Mouse (Mus musculus) urinary bladder, postnatal 36 days (tissue): ENCODE measurements around the gene Tacr2.

Source experiments
- DNase-seq, 2 experiments: peaks; one replicate each; pipeline ENCODE4 v3.0.0; 2022; ENCODE audit warnings: low spot score in 2 of 2, mixed read lengths in 1 of 2

The Tacr2 gene

GRCm38 (mm10) chr10:62252000-62252488, at the start of gene Tacr2:
TSS of gene Tacr2 (plus strand) at chr10:62252438.
- DNase-seq = no peak

- DNase-seq = no peak
Observed at GRCm38 (mm10) chr10:62202574-62202973, 49.7 kb upstream of the Tacr2 start.

GRCm38 (mm10) chr10:62208241-62208896, 43.9 kb upstream of the Tacr2 start:
- DNase-seq = no peak

GRCm38 (mm10) chr10:62211310-62211709, 40.9 kb upstream of the Tacr2 start:
- DNase-seq = no peak

GRCm38 (mm10) chr10:62215169-62215616, 37.0 kb upstream of the Tacr2 start:
- no peak for DNase-seq

GRCm38 (mm10) chr10:62215633-62216032, 36.6 kb upstream of the Tacr2 start:
- DNase-seq = no peak

GRCm38 (mm10) chr10:62216595-62216994, 35.6 kb upstream of the Tacr2 start:
- no peak for DNase-seq

GRCm38 (mm10) chr10:62217196-62217595, 35.0 kb upstream of the Tacr2 start:
- no peak for DNase-seq

- no peak for DNase-seq
Observed at GRCm38 (mm10) chr10:62218044-62218788, 34.0 kb upstream of the Tacr2 start.

GRCm38 (mm10) chr10:62218789-62219172, 33.5 kb upstream of the Tacr2 start:
- no peak for DNase-seq

GRCm38 (mm10) chr10:62220732-62221514, 31.3 kb upstream of the Tacr2 start:
- DNase-seq = no peak

GRCm38 (mm10) chr10:62221647-62222046, 30.6 kb upstream of the Tacr2 start:
- peak in 1 of 2 experiments; percentile 36 for DNase-seq

GRCm38 (mm10) chr10:62222777-62223176, 29.5 kb upstream of the Tacr2 start:
- DNase-seq = peak; percentile 59 to 67

GRCm38 (mm10) chr10:62224231-62224630, 28.0 kb upstream of the Tacr2 start:
- DNase-seq = no peak

- no peak for DNase-seq
Observed at GRCm38 (mm10) chr10:62225839-62226238, 26.4 kb upstream of the Tacr2 start.

- no peak for DNase-seq
Observed at GRCm38 (mm10) chr10:62228126-62228525, 24.1 kb upstream of the Tacr2 start.

GRCm38 (mm10) chr10:62230708-62231394, 21.4 kb upstream of the Tacr2 start, which contains the start of gene Tspan15:
TSS of gene Tspan15 (minus strand) at chr10:62231251.
- DNase-seq = peak; percentile 91 to 96

GRCm38 (mm10) chr10:62231395-62231732, 20.9 kb upstream of the Tacr2 start:
- DNase-seq = no peak

- no peak for DNase-seq
Observed at GRCm38 (mm10) chr10:62231811-62232210, 20.4 kb upstream of the Tacr2 start.

- DNase-seq = no peak
Observed at GRCm38 (mm10) chr10:62236165-62236564, 16.1 kb upstream of the Tacr2 start.

GRCm38 (mm10) chr10:62237205-62237604, 15.0 kb upstream of the Tacr2 start:
- DNase-seq = no peak

GRCm38 (mm10) chr10:62238688-62239087, 13.6 kb upstream of the Tacr2 start:
- no peak for DNase-seq
